Mouse (Mus musculus) adrenal gland, postnatal 10 days (tissue): ENCODE data around the gene Gm10750. TPM values are rescaled to one million over a fixed set of nuclear protein-coding genes. Genes with fewer than 3 reads are reported as not detected.
"Not testable (repeated sequence)": the region's sequence is repeated elsewhere in the genome, so short reads cannot be mapped to it uniquely, and the experiment has no call there.

Experiments used
- DNase-seq: peaks from one replicate; pipeline ENCODE4 v3.0.0; 2021; ENCODE audit warnings: mixed read lengths
- long read RNA-seq, 2 experiments: library from polyadenylated mRNA; stranded (forward); transcript quantifications; one replicate each; pipeline ENCODE4 v2.0.0; 2021
- total RNA-seq, 2 experiments: library from RNA; stranded (reverse); gene quantifications; 2 replicates each; pipeline ENCODE4 v1.2.3; 2021

The Gm10750 gene
- not detected for total RNA-seq
- long read RNA-seq, experiment 1 = 0 reads
- long read RNA-seq, experiment 2 = 0 reads

DNA sequence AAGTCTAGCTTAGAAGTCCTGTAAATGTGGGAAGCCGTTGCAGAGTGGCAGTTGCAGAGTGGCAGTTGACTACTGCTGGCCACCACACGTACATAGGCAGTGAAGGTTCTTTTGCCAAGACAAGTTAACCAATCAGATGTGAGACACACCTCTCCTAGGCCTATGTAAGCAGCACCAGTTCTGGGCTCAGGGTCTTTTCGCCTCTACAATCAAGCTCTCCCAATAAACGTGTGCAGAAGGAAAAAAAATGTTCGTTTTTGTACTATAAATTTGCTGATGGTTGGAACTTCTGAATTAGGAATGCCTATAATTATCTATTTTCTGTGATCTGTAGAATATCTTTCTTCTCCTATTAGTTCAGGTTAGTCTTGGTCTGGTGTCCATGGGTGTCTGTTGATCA, at the start of gene Gm10750:
Gene Gm10750 (minus strand): TSS at position 101 of the 400 bp plus-strand sequence.
- not testable (repeated sequence) for DNase-seq

DNA sequence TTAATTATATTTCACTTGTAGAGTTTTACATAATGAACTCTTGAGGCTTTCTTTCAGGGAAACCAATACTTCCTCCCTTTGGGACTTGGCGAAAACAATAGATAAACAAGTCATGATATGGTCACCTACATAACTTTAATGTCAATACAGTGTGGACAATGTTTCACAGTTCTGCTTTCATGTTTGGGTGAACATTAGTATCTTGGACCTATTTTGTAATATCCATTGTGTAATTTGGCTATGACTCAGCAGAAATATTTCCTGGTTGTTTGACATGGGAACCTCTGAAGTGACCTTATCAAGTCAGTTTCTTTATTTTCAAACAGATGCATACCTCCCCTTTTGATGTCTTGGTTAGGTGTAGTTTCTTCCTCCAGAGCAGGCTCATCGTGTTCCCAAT, 12.2 kb downstream of the Gm10750 start:
- DNase-seq = no peak

DNA sequence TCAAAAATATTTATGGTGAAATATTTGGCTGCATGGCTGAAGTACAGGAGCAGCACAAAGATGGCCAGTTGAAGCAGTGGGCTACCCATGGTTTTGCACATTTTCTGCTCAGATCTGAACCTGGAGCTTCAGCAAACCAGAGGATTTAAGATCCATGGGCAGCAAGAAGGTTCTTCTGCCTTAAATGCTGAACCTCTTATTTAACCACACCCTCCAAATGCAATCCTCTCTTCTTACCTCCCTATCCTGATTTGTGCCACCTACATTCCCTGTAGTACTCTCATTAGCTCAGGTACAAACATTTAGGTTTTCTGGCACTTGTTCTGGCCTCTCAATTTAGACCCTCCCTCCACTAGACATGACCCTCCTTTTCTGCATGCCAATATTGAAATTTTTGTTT, 13.9 kb downstream of the Gm10750 start, which contains the start of gene Gm1330:
Gene Gm1330 (minus strand): TSS at position 101 of the 400 bp plus-strand sequence.
- DNase-seq = no peak

DNA sequence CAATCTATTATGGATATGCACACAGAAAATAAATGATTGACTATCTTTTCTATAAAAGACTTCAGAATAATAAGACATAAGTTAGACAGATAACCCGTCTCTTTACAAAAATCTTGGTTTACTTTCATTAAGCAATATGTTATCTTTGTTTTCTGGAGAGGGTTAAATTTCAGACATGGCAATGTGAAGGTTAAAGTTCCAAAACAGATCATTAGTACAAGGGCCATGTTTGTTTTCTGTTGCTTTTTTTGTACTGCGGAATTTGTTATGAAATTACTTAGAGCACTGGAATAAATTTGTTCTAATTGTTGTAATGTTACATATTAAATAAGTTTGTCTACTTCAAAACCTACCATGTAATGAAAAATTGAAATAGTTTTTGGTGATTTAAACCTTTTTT, 21.9 kb downstream of the Gm10750 start:
- DNase-seq = no peak

Other genes starting within 250 kb of the Gm10750 start
- gene Cst11, start 245.7 kb downstream of the Gm10750 start, total RNA-seq = not detected
- not detected for gene 8030411F24Rik, start 235.2 kb downstream of the Gm10750 start, total RNA-seq
- not detected for gene Cst12, start 227.9 kb downstream of the Gm10750 start, total RNA-seq
- gene Cst8, start 218.5 kb downstream of the Gm10750 start, total RNA-seq = 10 to 100 TPM; 60.9 to 87.0 TPM
- not detected for gene Cst13, start 197.2 kb downstream of the Gm10750 start, total RNA-seq
- gene Cst9, start 182.1 kb downstream of the Gm10750 start, total RNA-seq = not detected
- gene 9230104L09Rik, start 152.2 kb downstream of the Gm10750 start, total RNA-seq = 1 to 10 TPM; 1.4 to 1.7 TPM
- 100 to 1,000 TPM; 839 to 876 TPM for gene Cst3, start 141.5 kb downstream of the Gm10750 start, total RNA-seq
- gene Gm1330, start 14.0 kb downstream of the Gm10750 start, total RNA-seq = not detected